Mouse (Mus musculus): Measurements from ENCODE around the gene Mup15. TPM values are rescaled to one million over a fixed set of nuclear protein-coding genes. Genes with fewer than 3 reads are reported as not detected.
"Not testable (repeated sequence)": the region's sequence is repeated elsewhere in the genome, so short reads cannot be mapped to it uniquely, and the experiment has no call there.

The Mup15 gene
- total RNA-seq (2021): not detected

DNA sequence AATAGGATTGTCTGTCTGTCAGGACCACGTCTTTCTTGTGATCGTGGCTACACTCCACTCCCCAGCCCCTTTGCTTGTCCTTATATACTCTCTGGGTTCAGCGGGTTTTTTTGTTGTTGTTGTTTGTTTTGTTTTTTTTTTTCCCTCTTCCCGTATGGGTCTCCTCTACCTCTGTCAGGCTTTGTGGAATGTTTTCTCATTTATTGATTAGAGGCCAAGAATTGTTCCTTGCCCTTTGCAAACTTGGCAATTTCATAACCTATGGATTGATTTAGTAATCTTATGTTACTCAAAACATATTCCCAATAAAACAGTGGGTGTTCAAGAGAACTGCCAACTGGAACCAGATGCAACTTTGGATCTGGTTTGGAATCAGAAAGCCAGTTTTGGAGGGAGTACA, at the start of gene Mup15:
Mup15 (minus strand) TSS at position 101 of the 400 bp plus-strand sequence.
- DNase-seq; intact Hi-C loops (cut with DNase I): not testable (repeated sequence)

Other genes with a start within 250 kb of the Mup15 start
- gene Mup13, start 211.5 kb downstream of the Mup15 start, total RNA-seq (2021): not detected
- gene Mup14, start 135.7 kb downstream of the Mup15 start, total RNA-seq (2021): not detected
- not detected for gene Mup16, start 79.8 kb upstream of the Mup15 start, total RNA-seq (2021)
- not detected for gene Mup17, start 156.1 kb upstream of the Mup15 start, total RNA-seq (2021)
- gene Mup18, start 234.4 kb upstream of the Mup15 start, total RNA-seq (2021): not detected